Mouse (Mus musculus): Measurements from ENCODE around the gene Ccdc24.

GRCm38 (mm10) chr4:117914591-117915442, 42.5 kb upstream of the Ccdc24 start, which contains the start of gene Ipo13:
- no peak for TF ChIP-seq CTCF (IDR thresholded peaks at IDR 0.05; ENCODE audit: low read depth, low read length)
- TF ChIP-seq GATA1 (IDR thresholded peaks at IDR 0.05; ENCODE audit: borderline replicate concordance, low read length), result no peak
